7 mouse cellular contexts compared by ENCODE assay signal in genomic region chr6:122825923-122826742, GRCm38 (mm10). TPM values are rescaled to one million over a fixed set of nuclear protein-coding genes. Genes with fewer than 3 reads are reported as not detected.
DNase-seq lines count a peak whose midpoint lies in the region; ATAC-seq lines count a peak whose summit lies in the region.

No protein-coding gene starts in this region.

- intact Hi-C loops in left cerebral cortex, postnatal 14 days (cut with DNase I), result no loop called here

- peak; percentile 79 for ATAC-seq in inflammation-experienced regulatory T-cells, adult 6 months
- peak; percentile 95 for ATAC-seq in megakaryocyte-erythroid progenitor cell, adult 5-6 weeks (replicated peaks; ENCODE audit: low FRiP score, low TSS enrichment, poor library complexity, severe bottlenecking)

- DNase-seq in adrenal gland, adult 18-20 months (ENCODE audit: low spot score in 2 of 2), result peak; percentile 52 to 53
- DNase-seq in embryo, embryonic 10 days (ENCODE audit: low spot score), result peak; percentile 60
- DNase-seq in gastrocnemius, adult 8-10 months (ENCODE audit: low spot score in 2 of 2), result peak; percentile 41 to 59
- peak; percentile 85 to 91 for DNase-seq in left cerebral cortex, postnatal 14 days (ENCODE audit: low spot score in 2 of 2)
- DNase-seq in skeletal muscle tissue, adult 2 months (ENCODE audit: low read depth, low spot score), result peak; percentile 64

RNA-seq across cellular contexts. Expression of gene Foxj2, which starts 6.4 kb away (rescaled TPM):
- total RNA-seq in adrenal gland, adult 18-20 months (2021), result 10 to 100 TPM; 17.1 TPM
- 10 to 100 TPM; 23.3 to 27.1 (median 26.4) TPM for total RNA-seq in gastrocnemius, adult 8-10 months (2022)
- 10 to 100 TPM in 1 of 3 experiments, 1 to 10 TPM in 2; 6.6 to 10.9 (median 9.3) TPM for polyA plus RNA-seq in inflammation-experienced regulatory T-cells, adult 6 months (2017; shearing (Covaris generic))
- 10 to 100 TPM; 25.7 to 28.0 TPM for total RNA-seq in left cerebral cortex, postnatal 14 days (2021)
- total RNA-seq in megakaryocyte-erythroid progenitor cell, adult 5-6 weeks (2014; fragmentation: Nextera tagmentation), result 10.4 and 18.1 TPM in 2 replicates
- total RNA-seq in megakaryocyte-erythroid progenitor cell, adult 5-6 weeks (2017), result 4.3 and 11.3 TPM in 2 replicates

RNA-seq across cellular contexts. Expression of gene Slc2a3, which starts 24.7 kb away (rescaled TPM):
- total RNA-seq in adrenal gland, adult 18-20 months (2021), result 10 to 100 TPM in 1 of 2 experiments, 1 to 10 TPM in 1; 8.1 to 10.3 TPM
- 10 to 100 TPM in 2 of 4 experiments, 1 to 10 TPM in 2; 3.6 to 12.3 (median 10.4) TPM for total RNA-seq in gastrocnemius, adult 8-10 months (2022)
- 10 to 100 TPM; 59.4 to 80.7 (median 70.8) TPM for polyA plus RNA-seq in inflammation-experienced regulatory T-cells, adult 6 months (2017; shearing (Covaris generic))
- 100 to 1,000 TPM; 169 TPM for total RNA-seq in left cerebral cortex, postnatal 14 days (2021)
- total RNA-seq in megakaryocyte-erythroid progenitor cell, adult 5-6 weeks (2014; fragmentation: Nextera tagmentation), result 13.3 and 18.9 TPM in 2 replicates
- 21.5 and 26.2 TPM in 2 replicates for total RNA-seq in megakaryocyte-erythroid progenitor cell, adult 5-6 weeks (2017)

RNA-seq across cellular contexts. Expression of gene C3ar1, which starts 29.8 kb away (rescaled TPM):
- 1 to 10 TPM; 2.4 to 5.5 TPM for total RNA-seq in adrenal gland, adult 18-20 months (2021)
- under 1 TPM; 0.15 to 0.83 (median 0.42) TPM for total RNA-seq in gastrocnemius, adult 8-10 months (2022)
- under 1 TPM; 0.24 to 0.46 (median 0.38) TPM for polyA plus RNA-seq in inflammation-experienced regulatory T-cells, adult 6 months (2017; shearing (Covaris generic))
- total RNA-seq in left cerebral cortex, postnatal 14 days (2021), result under 1 TPM; 0.57 to 0.59 TPM
- not detected in 2 replicates for total RNA-seq in megakaryocyte-erythroid progenitor cell, adult 5-6 weeks (2014; fragmentation: Nextera tagmentation)
- not detected in 2 replicates for total RNA-seq in megakaryocyte-erythroid progenitor cell, adult 5-6 weeks (2017)

RNA-seq across cellular contexts. Expression of gene Necap1, which starts 48.1 kb away (rescaled TPM):
- 10 to 100 TPM; 59.3 to 59.4 TPM for total RNA-seq in adrenal gland, adult 18-20 months (2021)
- total RNA-seq in gastrocnemius, adult 8-10 months (2022), result 10 to 100 TPM; 11.2 to 15.9 (median 12.1) TPM
- 10 to 100 TPM; 36.9 to 60.8 (median 55.5) TPM for polyA plus RNA-seq in inflammation-experienced regulatory T-cells, adult 6 months (2017; shearing (Covaris generic))
- 100 to 1,000 TPM; 176 to 187 TPM for total RNA-seq in left cerebral cortex, postnatal 14 days (2021)
- 12.1 and 16.3 TPM in 2 replicates for total RNA-seq in megakaryocyte-erythroid progenitor cell, adult 5-6 weeks (2014; fragmentation: Nextera tagmentation)
- 6.8 and 9.7 TPM in 2 replicates for total RNA-seq in megakaryocyte-erythroid progenitor cell, adult 5-6 weeks (2017)

Comparison
In these comparisons a context has a peak if more than half of its experiments do, and no peak if none do; other contexts are left out.
1. Peak in every context shown above with its lines: DNase-seq and ATAC-seq.
2. RNA of gene Slc2a3, which starts 24.7 kb away (total RNA-seq): 169 TPM in left cerebral cortex, postnatal 14 days; 13.3 to 26.2 TPM in megakaryocyte-erythroid progenitor cell, adult 5-6 weeks, 3.6 to 12.3 TPM in gastrocnemius, adult 8-10 months and 8.1 to 10.3 TPM in adrenal gland, adult 18-20 months; every median in the first group is over 4 times any median in the second.